Mouse (Mus musculus): ENCODE measurements at regions not wholly inside any gene's neighbourhood (a gene's known extent, or its start where the extent isn't known, plus 50 kb on each side); places are given as distances from the start of the nearest gene placed in this dataset.

GRCm38 (mm10) chr8:12483551-12483950 is 88.5 kb downstream of the Sox1 start:
- Histone ChIP-seq H3K9ac (ENCODE audit: low read length) (no peak overlapping the region), H3K4me2 (ENCODE audit: low read length) (no peak overlapping the region), H3K36me3 (ENCODE audit: control insufficient read depth, insufficient read depth, low read length) (no peaks in the 10 kb centered on the region), H3K9me3 (replicated peaks; ENCODE audit: control insufficient read depth, low read length) (no peaks in the 10 kb centered on the region), H3K27ac (ENCODE audit: low read depth, low read length) (no peak overlapping the region), H3K4me1 (ENCODE audit: control insufficient read depth, insufficient read depth, low read length) (peaks cover 37% of the 10 kb centered on the region), H3K27me3 (replicated peaks; ENCODE audit: control insufficient read depth, insufficient read depth, low read length) (0 out of 2 replicates have a peak, but pooled peaks cover 7% of the 10 kb centered on the region), H3K4me3 (ENCODE audit: low read depth, low read length) (no peak overlapping the region)
- DNase-seq (ENCODE audit: low spot score), result no peak
- ATAC-seq, result no peak
- WGBS, result 86% methylated on average over 3 of the region's 3 CpGs

DNA sequence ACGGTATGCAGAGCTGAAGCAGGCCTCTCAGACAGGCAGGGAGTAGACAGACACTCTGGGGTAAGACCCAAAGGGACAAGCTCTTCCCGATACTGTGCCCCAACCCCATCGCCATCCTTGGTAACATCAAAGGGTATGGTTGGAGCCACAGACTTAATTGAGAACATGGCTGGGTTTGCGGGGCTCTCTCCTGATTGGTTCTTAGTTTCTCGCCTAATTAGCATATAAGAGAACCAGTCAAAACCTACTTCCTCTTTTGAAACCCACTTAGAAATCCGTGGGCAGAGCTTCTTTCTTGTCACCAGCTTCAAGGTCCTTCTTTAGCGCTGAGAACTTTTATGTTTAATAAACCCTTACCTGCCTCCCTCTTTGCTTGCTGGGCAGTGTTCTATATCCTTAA is 87.5 kb upstream of the Spaca7 start:
- no peaks in the 10 kb centered on the region for H3K27me3 ChIP-seq (replicated peaks; ENCODE audit: control insufficient read depth, insufficient read depth, low read length)
- 72% methylated on average over 7 of the region's 7 CpGs for WGBS
- ATAC-seq, result no peak

GRCm38 (mm10) chr8:12486331-12487061 is 86.3 kb upstream of the Spaca7 start:
- WGBS, result 27% methylated on average over 22 of the region's 22 CpGs
- DNase-seq (ENCODE audit: low spot score) (peak; percentile 87), ATAC-seq (peak; percentile 76)
- Histone ChIP-seq H3K4me3 (ENCODE audit: low read depth, low read length) (no peak overlapping the region), H3K27me3 (replicated peaks; ENCODE audit: control insufficient read depth, insufficient read depth, low read length) (no peaks in the 10 kb centered on the region), H3K9me3 (replicated peaks; ENCODE audit: control insufficient read depth, low read length) (no peaks in the 10 kb centered on the region), H3K9ac (ENCODE audit: low read length) (no peak overlapping the region), H3K27ac (ENCODE audit: low read depth, low read length) (peak overlapping the region; percentile 52), H3K4me2 (ENCODE audit: low read length) (no peak overlapping the region; the same call in 1 of the 2 replicates), H3K36me3 (ENCODE audit: control insufficient read depth, insufficient read depth, low read length) (no peaks in the 10 kb centered on the region), H3K4me1 (ENCODE audit: control insufficient read depth, insufficient read depth, low read length) (peaks cover 29% of the 10 kb centered on the region)

More for the DNA sequence above, 87.5 kb upstream of the Spaca7 start:
- no peak overlapping the region for H3K9ac ChIP-seq (ENCODE audit: low read length)
- no peaks in the 10 kb centered on the region for H3K9me3 ChIP-seq (replicated peaks; ENCODE audit: control insufficient read depth, low read length)
- H3K4me3 ChIP-seq (ENCODE audit: low read depth, low read length), result no peak overlapping the region
- DNase-seq (ENCODE audit: low spot score), result no peak
- H3K4me1 ChIP-seq (ENCODE audit: control insufficient read depth, insufficient read depth, low read length), result peaks cover 29% of the 10 kb centered on the region
- H3K27ac ChIP-seq (ENCODE audit: low read depth, low read length), result no peak overlapping the region
- no peak overlapping the region for H3K4me2 ChIP-seq (ENCODE audit: low read length)
- H3K36me3 ChIP-seq (ENCODE audit: control insufficient read depth, insufficient read depth, low read length), result no peaks in the 10 kb centered on the region

DNA sequence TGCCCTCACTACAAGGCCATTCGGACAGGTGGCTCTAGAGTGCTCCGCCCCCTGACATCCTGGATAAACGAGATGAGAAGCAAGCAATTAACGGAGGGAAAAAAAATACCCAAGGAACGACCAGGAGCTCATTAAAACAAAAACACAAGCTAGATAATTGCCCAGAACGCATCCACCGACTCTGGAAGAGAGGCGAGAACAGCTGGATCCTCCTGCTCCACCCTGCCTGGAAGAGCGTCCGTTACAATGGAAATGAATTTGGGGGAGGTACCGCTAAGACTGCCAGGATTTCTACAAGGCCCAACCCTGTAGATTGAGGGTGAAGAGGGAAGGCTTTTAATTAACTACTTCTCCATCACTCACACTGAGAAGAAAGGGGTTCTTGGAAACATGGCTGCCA is 85.6 kb upstream of the Spaca7 start:
- no peak overlapping the region for H3K4me2 ChIP-seq (ENCODE audit: low read length)
- ATAC-seq (peak; percentile 4; the same call in 1 of the 2 replicates), DNase-seq (ENCODE audit: low spot score) (peak; percentile 56)
- H3K36me3 ChIP-seq (ENCODE audit: control insufficient read depth, insufficient read depth, low read length), result no peaks in the 10 kb centered on the region
- peak overlapping the region; percentile 52 for H3K27ac ChIP-seq (ENCODE audit: low read depth, low read length)
- H3K27me3 ChIP-seq (replicated peaks; ENCODE audit: control insufficient read depth, insufficient read depth, low read length), result no peaks in the 10 kb centered on the region
- no peaks in the 10 kb centered on the region for H3K9me3 ChIP-seq (replicated peaks; ENCODE audit: control insufficient read depth, low read length)
- H3K4me1 ChIP-seq (ENCODE audit: control insufficient read depth, insufficient read depth, low read length), result peaks cover 24% of the 10 kb centered on the region
- no peak overlapping the region for H3K9ac ChIP-seq (ENCODE audit: low read length)
- H3K4me3 ChIP-seq (ENCODE audit: low read depth, low read length), result no peak overlapping the region
- WGBS, result 16% methylated on average over 11 of the region's 11 CpGs

- DNase-seq (ENCODE audit: low spot score) (no peak), ATAC-seq (no peak)
- H3K9me3 ChIP-seq (replicated peaks; ENCODE audit: control insufficient read depth, low read length), result no peaks in the 10 kb centered on the region
- 0 out of 2 replicates have a peak, but pooled peaks cover 3% of the 10 kb centered on the region for H3K27me3 ChIP-seq (replicated peaks; ENCODE audit: control insufficient read depth, insufficient read depth, low read length)
- H3K4me2 ChIP-seq (ENCODE audit: low read length), result no peak overlapping the region
- H3K36me3 ChIP-seq (ENCODE audit: control insufficient read depth, insufficient read depth, low read length), result no peaks in the 10 kb centered on the region
- no peak overlapping the region for H3K9ac ChIP-seq (ENCODE audit: low read length)
- H3K27ac ChIP-seq (ENCODE audit: low read depth, low read length), result no peak overlapping the region
- H3K4me1 ChIP-seq (ENCODE audit: control insufficient read depth, insufficient read depth, low read length), result peaks cover 20% of the 10 kb centered on the region
- 96% methylated on average over 5 of the region's 5 CpGs for WGBS
- H3K4me3 ChIP-seq (ENCODE audit: low read depth, low read length), result no peak overlapping the region
Observed at GRCm38 (mm10) chr8:12489194-12489593, 83.6 kb upstream of the Spaca7 start.

DNA sequence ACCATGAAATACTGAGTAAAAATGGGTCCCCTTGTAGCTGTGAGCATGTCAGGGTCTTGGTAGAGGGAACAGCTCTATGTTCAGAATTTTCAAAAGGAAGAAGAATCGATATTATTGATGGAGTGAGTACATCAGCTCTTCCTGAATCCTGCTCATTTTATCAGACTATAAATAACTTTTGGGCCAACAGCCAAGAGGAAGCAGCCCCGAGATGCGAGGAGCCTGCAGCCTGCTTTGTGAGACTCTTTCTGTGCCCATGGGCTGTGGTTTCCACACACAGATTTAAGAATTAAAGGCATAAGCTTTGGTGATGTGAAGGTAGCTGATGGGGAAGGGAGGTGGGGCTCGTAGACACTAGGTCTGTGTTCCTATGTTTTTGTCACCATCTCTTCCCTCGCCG is 81.4 kb upstream of the Spaca7 start:
- ATAC-seq (no peak), DNase-seq (ENCODE audit: low spot score) (peak; percentile 54)
- peaks cover 11% of the 10 kb centered on the region for H3K4me1 ChIP-seq (ENCODE audit: control insufficient read depth, insufficient read depth, low read length)
- H3K9ac ChIP-seq (ENCODE audit: low read length), result no peak overlapping the region
- 0 out of 2 replicates have a peak, but pooled peaks cover 3% of the 10 kb centered on the region for H3K27me3 ChIP-seq (replicated peaks; ENCODE audit: control insufficient read depth, insufficient read depth, low read length)
- H3K27ac ChIP-seq (ENCODE audit: low read depth, low read length), result no peak overlapping the region
- WGBS, result 73% methylated on average over 6 of the region's 6 CpGs
- no peaks in the 10 kb centered on the region for H3K9me3 ChIP-seq (replicated peaks; ENCODE audit: control insufficient read depth, low read length)
- no peak overlapping the region for H3K4me2 ChIP-seq (ENCODE audit: low read length)
- no peaks in the 10 kb centered on the region for H3K36me3 ChIP-seq (ENCODE audit: control insufficient read depth, insufficient read depth, low read length)
- no peak overlapping the region for H3K4me3 ChIP-seq (ENCODE audit: low read depth, low read length)

GRCm38 (mm10) chr8:12492461-12492860 is 80.4 kb upstream of the Spaca7 start:
- 71% methylated on average over 2 of the region's 2 CpGs for whole genome bisulfite sequencing
- ATAC-seq (no peak), DNase-seq (ENCODE audit: low spot score) (no peak)
- 0 out of 2 replicates have a peak, but pooled peaks cover 3% of the 10 kb centered on the region for H3K27me3 ChIP-seq (replicated peaks; ENCODE audit: control insufficient read depth, insufficient read depth, low read length)
- no peak overlapping the region for H3K4me3 ChIP-seq (ENCODE audit: low read depth, low read length)
- no peak overlapping the region for H3K9ac ChIP-seq (ENCODE audit: low read length)
- no peaks in the 10 kb centered on the region for H3K36me3 ChIP-seq (ENCODE audit: control insufficient read depth, insufficient read depth, low read length)
- H3K4me1 ChIP-seq (ENCODE audit: control insufficient read depth, insufficient read depth, low read length), result peaks cover under 1% of the 10 kb centered on the region
- no peaks in the 10 kb centered on the region for H3K9me3 ChIP-seq (replicated peaks; ENCODE audit: control insufficient read depth, low read length)
- no peak overlapping the region for H3K27ac ChIP-seq (ENCODE audit: low read depth, low read length)
- no peak overlapping the region for H3K4me2 ChIP-seq (ENCODE audit: low read length)

DNA sequence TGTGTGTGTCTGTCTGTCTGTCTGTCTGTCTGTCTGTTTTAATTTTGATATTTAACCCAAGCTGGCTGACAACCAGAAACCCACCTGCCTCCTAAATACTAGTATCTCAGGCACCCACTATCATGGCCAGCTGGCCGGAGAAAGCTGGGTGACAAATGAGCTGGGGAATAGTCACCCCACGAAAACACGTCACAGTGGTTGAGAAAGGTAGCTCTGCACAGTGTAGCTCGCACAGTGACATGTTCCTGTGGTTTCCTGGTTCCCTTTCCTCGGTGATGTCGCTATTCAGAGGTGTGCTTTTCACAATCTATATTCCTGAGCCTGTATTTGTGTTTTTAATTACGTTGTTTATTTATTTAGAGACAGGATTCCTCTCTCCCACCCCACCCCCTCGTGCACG is 78.3 kb upstream of the Spaca7 start:
- H3K27me3 ChIP-seq (replicated peaks; ENCODE audit: control insufficient read depth, insufficient read depth, low read length), result 0 out of 2 replicates have a peak, but pooled peaks cover 3% of the 10 kb centered on the region
- WGBS, result 86% methylated on average over 9 of the region's 9 CpGs
- no peak for ATAC-seq
- H3K4me3 ChIP-seq (ENCODE audit: low read depth, low read length), result no peak overlapping the region
- H3K4me1 ChIP-seq (ENCODE audit: control insufficient read depth, insufficient read depth, low read length), result no peaks in the 10 kb centered on the region; the same call in none of the 2 replicates
- H3K9ac ChIP-seq (ENCODE audit: low read length), result no peak overlapping the region
- DNase-seq (ENCODE audit: low spot score), result no peak
- H3K36me3 ChIP-seq (ENCODE audit: control insufficient read depth, insufficient read depth, low read length), result no peaks in the 10 kb centered on the region
- no peaks in the 10 kb centered on the region for H3K9me3 ChIP-seq (replicated peaks; ENCODE audit: control insufficient read depth, low read length)
- H3K4me2 ChIP-seq (ENCODE audit: low read length), result no peak overlapping the region
- no peak overlapping the region for H3K27ac ChIP-seq (ENCODE audit: low read depth, low read length)

GRCm38 (mm10) chr8:12497420-12497819 is 75.4 kb upstream of the Spaca7 start:
- Histone ChIP-seq H3K9ac (ENCODE audit: low read length) (no peak overlapping the region), H3K27ac (ENCODE audit: low read depth, low read length) (no peak overlapping the region), H3K4me3 (ENCODE audit: low read depth, low read length) (no peak overlapping the region), H3K27me3 (replicated peaks; ENCODE audit: control insufficient read depth, insufficient read depth, low read length) (0 out of 2 replicates have a peak, but pooled peaks cover 3% of the 10 kb centered on the region), H3K4me2 (ENCODE audit: low read length) (no peak overlapping the region), H3K9me3 (replicated peaks; ENCODE audit: control insufficient read depth, low read length) (no peaks in the 10 kb centered on the region), H3K36me3 (ENCODE audit: control insufficient read depth, insufficient read depth, low read length) (no peaks in the 10 kb centered on the region), H3K4me1 (ENCODE audit: control insufficient read depth, insufficient read depth, low read length) (peaks cover 9% of the 10 kb centered on the region)
- ATAC-seq, result no peak
- DNase-seq (ENCODE audit: low spot score), result no peak
- WGBS, result 10% methylated on average over 6 of the region's 6 CpGs

Measured in forebrain, embryonic 14.5 days (tissue).